Mouse (Mus musculus) frontal cortex, adult 2 months (tissue): ENCODE results near the gene Gch1. TPM values are rescaled to one million over a fixed set of nuclear protein-coding genes. Genes with fewer than 3 reads are reported as not detected.

ENCODE experiments used
- DNase-seq, 2 experiments: peaks; one replicate each; pipeline ENCODE4 v3.0.0; 2022; ENCODE audit warnings: low spot score in 1 of 2; ENCODE audit errors: extremely low spot score in 1 of 2
- polyA plus RNA-seq: library from polyadenylated mRNA; depleted of rRNA; stranded (reverse); fragments of >200 nt; gene quantifications from 2 replicates; pipeline ENCODE4 v1.2.3, GENCODE M21; 2012

Gene Gch1
- polyA plus RNA-seq, 1 experiment, result 1.8 TPM

GRCm38 (mm10) chr14:47208564-47209493, 19.6 kb upstream of the Gch1 start:
- DNase-seq, result no peak

- DNase-seq, result no peak
Observed at GRCm38 (mm10) chr14:47206601-47207000, 17.4 kb upstream of the Gch1 start.

GRCm38 (mm10) chr14:47205270-47205972, 16.2 kb upstream of the Gch1 start:
- DNase-seq, result no peak

DNA sequence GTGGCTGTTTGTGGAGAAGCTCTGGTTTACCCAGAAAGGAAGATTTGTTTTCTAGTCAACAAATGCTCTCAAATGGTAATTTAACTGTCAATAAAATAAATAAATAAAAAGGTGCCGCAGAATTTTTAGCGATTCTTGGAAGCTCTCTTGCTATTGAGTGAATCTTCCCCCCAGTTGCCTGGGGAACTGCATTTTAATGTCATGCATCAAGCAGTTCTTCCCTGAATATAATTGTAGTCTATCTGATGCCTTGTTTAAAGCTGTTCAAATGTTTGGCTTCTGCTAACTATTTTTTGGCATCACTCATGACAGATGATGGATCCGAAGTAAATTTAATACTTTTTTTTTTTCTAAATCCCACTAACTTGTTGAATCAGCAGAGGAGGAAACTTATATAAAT, 8.1 kb upstream of the Gch1 start:
- DNase-seq, result peak in 1 of 2 experiments; percentile 10

- DNase-seq, result no peak
Observed at GRCm38 (mm10) chr14:47196711-47197110, 7.5 kb upstream of the Gch1 start.

DNA sequence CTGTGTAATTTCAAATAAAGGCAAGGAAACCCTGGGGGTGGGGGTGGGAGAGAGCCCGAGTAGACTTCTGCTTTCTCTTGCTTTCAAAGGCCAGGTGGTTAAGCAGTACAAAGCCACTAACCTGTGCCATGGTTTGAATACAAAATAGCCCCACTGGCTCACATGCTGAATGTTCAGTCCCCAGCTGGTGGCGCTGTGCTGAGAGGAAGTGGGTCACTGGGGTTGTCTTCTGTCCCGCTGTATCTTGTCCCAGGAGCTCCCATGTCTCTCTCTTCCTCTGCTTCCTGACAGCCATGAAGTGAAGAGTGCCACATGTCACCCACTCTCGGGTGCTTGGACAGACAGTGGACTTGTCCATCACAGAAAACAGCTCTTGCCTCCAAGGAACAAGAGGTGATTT, 4.9 kb upstream of the Gch1 start:
- no peak for DNase-seq

GRCm38 (mm10) chr14:47193506-47193905, 4.3 kb upstream of the Gch1 start:
- no peak for DNase-seq

DNA sequence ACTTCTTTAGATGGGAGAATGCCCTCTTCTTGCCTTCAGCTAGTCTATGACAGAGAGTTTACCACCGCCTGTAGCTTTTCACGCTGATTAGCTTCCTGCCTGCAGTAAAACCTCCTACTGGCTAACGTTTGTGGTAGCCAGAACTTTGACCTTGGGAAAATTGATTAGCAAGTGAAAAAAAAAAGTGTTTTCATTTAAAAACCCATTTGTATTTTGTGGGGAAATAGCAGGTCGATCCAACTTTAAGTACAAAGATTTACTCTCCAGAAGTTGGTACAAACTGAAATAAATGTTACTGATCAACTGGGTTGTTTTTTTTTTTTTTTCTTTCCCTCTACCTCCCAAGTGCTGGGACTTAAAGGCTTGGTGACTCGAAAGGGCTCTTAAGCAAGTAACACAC, 2.6 kb upstream of the Gch1 start:
- no peak for DNase-seq

DNA sequence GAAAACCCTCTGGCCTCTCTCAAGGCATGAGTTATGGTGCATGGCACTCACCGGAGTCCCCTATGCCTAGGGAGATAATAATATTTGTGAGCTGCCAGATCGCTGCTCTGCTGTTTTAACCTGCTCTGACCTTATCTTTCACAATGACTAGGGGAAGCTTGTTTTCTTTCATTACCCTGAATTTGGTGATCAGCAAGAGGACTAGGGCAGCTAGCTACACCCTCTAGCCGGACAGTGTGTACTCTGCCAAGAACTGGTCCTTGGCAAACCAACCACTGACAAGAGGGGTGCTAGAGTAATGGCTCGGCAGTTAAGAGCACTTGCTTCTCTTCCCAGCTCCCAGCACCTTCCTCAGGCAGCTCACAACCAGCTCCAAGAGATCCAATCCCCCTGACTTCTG, 1.4 kb upstream of the Gch1 start:
- DNase-seq, result no peak

DNA sequence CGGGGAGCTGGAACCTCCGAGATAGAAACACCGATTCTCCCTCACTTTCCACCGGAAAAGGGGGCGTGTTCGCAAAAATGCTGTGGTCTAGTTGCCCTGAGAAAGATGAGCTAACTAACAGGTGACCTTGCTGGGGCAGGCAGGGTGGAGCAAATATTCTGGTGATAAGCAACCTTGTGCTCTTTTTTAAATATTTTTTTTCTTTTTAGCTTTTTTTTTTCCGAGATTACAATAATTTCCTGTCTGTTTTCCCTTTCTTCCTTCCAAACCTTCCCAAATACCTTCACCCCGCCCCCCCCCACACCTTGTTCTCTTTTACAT, 382 bp upstream of the Gch1 start:
- DNase-seq, result no peak

- DNase-seq, result no peak
Observed at GRCm38 (mm10) chr14:47188475-47188847, 752 bp downstream of the Gch1 start.

DNA sequence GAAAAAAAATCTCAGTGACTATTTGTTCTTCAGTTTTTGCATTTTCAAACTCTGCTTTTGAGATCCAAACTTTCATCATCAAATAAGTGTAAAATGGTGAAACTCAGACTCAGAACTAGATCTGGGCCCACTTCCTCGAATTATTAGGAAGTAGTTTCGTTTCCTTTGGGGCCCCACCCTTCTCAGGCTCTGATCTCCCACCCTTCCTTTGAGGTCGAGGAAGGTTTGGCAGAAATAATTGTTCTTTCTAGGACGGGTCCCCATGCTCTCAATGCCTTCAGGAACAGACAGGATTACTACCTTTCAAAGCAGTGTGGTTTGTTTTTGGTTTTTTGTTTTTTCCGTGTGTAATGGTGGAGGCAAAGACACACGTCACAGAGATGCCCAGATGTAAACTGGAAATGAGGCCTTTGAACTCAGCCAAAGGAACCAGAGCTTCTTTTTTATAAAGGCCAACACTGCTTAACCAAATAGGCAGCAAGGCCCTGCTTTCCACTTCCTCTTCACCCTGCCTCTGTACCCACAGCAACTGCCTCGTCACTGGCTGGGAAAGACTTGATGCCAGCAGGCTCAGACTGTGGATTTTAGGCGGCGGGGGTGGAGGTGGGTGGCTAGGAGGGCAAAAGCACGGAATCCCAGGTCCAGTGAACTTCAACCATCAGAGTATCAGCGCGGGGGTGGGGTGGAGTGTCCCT, 1.4 kb downstream of the Gch1 start:
- no peak for DNase-seq

DNA sequence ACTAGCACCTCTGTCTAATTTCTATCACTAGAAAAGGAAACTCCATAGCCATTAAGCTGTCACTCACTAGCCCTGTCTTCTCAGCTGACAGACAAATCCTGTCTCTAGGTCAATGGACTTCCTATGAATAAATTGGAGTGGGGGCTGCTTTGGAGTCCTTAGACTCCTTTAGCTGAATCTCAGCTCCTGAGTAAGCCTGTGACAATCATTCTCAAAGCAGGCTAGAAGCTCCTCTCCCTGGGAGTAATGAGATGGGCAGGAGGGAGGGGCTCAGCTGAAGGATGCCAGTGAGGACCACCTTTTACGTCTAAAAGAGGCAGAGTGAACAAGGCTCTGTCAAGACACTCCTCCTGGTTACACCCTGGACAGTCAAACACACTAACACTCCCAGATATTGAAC, 2.0 kb downstream of the Gch1 start:
- DNase-seq, result no peak

- no peak for DNase-seq
Observed at GRCm38 (mm10) chr14:47186561-47186960, 2.7 kb downstream of the Gch1 start.

DNA sequence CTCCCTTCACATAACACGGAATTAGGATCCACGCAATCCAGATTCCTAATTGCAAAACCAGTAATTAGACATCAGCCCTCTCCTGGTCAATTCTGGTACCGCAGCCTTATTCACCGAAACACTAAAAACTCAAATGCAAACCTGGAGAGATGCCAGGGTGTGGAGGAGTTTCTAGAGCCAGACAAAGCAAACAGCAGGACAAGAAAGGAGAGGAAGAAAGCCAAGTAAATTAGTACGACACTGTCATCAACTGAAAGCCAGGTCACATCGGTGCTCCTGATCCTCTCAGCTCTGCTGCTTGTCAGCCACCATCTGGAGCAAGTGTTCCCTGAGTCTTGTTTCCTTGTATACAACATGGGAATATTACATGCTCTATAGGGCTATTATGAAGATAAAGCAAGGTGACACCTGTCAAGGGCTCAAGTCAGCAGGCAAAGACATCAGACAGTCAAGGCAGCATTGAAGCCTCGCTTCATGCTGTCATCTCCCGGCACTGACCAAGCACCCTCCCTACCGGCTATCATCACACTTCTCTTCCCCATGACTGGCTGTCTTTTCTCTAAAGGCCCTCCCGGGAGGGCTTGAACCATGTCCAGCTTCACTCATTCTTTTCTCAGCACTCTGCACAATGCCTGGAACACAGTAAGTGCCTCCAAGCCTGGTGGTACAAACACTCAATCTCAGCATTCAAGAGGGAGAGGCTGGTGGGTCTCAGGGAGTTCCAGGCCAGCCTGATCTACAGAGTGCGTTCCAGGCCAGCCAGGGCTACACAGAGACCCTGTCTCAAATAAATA, 7.5 kb downstream of the Gch1 start:
- DNase-seq, result peak in 1 of 2 experiments; percentile 77

DNA sequence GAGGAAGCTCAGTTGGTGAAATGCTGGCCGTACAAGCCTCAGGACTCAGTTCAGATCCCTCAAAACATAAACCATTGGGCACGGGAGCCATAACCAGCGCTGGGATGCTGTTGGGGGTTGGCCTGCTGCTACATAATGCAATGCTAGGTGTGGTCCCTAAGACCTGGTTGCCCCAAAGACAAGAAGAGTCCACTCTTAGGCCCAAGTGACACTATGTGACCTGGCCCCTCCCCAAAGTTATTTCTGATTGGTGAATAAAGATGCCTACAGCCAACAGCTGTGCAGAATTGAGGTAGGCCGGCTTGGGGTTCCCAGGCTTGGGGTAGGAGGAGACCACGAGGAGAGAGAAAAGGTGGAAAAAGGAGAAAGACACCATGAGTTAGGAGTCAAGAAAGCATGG, 10.4 kb downstream of the Gch1 start:
- DNase-seq, result no peak

DNA sequence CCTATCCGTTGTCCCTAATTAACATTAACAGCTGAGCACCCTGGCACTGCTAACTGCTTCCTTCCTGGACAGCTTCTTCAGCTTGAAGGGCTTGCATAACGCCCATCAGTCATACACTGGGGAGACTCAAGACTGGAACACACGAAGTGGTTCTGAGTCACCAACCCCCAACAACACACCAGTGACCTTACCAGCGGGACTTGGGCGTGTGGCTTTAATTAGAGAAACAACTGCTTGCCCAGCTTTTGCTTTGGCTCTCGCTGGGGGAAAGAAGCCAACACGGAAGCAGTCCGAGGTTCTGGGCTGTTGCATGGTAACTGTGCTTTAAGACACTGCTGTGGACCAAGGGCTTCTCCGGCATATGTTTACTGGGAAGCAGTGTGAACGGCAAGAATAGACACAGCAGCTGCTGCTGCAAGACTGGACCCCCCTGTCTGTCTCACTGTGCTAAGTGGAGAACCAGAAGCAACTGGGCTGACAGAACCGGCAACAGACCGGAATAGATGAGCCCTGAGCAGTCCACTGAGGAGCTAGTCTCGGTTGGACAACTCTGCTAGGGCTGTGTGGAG, 11.3 kb downstream of the Gch1 start:
- DNase-seq, result peak in 1 of 2 experiments; percentile 35

DNA sequence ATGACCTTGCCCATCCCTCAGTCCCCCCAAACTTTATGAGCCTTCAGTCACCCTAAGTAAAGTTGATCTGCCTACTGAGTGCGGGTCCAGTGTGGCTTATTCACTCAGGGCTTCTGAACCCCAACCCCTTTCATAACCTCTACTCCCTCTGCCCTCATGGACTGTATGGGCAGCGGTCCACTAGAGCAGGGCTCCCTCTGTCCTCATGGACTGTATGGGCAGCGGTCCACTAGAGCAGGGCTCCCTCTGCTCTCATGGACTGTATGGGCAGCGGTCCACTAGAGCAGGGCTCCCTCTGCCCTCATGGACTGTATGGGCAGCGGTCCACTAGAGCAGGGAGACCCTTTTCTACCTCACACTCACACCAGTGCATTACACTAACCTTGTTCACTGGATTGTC, 13.0 kb downstream of the Gch1 start:
- DNase-seq, result no peak

DNA sequence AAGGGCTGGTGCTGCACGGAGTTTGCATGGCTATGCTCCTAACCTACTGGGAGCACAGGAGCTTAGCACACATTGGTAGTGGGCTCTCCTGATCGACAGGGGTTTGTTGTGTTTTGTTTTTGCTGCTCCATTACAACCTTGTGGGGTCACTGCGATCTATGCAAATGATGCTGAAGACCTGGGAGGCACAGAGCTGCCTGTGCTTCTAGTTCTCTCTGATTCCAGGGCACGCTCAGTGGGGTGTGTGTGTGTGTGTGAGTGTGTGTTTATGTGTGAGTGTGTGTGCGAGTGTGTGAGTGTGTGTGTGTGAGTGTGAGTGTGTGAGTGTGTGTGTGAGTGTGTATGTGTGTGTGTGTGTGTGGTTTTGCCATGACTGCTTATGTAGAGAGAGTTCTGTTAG, 14.1 kb downstream of the Gch1 start:
- no peak for DNase-seq

- no peak for DNase-seq
Observed at GRCm38 (mm10) chr14:47172073-47172472, 17.1 kb downstream of the Gch1 start.
